20 mouse cellular contexts compared by ENCODE assay signal in the genomic region with DNA sequence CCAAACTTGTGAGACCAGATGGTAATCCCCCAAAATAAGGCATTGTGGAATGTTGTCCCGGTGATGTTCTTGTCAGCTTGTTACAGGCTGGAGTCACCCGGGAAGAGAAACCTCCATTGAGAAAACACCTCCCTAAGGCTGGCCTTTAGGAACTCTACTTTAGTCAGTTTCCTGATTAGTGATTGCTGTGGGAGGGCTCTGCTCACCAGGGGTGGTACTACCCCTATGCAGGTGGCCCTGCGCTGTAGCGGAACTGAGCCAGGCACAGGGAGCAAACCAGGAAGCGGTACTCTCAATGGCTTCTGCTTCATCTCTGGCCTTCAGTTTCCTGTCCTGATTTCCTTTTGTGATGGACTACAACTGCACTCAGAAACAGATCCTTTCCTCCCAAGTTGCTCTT. TPM values are rescaled to one million over a fixed set of nuclear protein-coding genes. Genes with fewer than 3 reads are reported as not detected.
"Had no signal": no experiment of that assay in that cellular context is flagged by ENCODE, and none has a peak within 500 bp of the region (broad histone marks: within the 10 kb centered on the region; RNA-seq: fewer than 3 reads in every experiment).

No protein-coding gene starts in this region.

- H3K27ac ChIP-seq: intestine, embryonic 15.5 days; layer of hippocampus, adult 2 months; limb, embryonic 15.5 days; liver, embryonic 13.5 days; lung, embryonic 15.5 days had no signal

- H3K36me3 ChIP-seq: intestine, embryonic 15.5 days; limb, embryonic 15.5 days; liver, embryonic 13.5 days; lung, embryonic 15.5 days had no signal

- H3K4me3 ChIP-seq: intestine, embryonic 15.5 days; layer of hippocampus, adult 2 months; limb, embryonic 15.5 days; liver, embryonic 13.5 days; lung, embryonic 15.5 days; myocyte had no signal

- H3K9ac ChIP-seq: intestine, embryonic 15.5 days; limb, embryonic 15.5 days; liver, embryonic 13.5 days; liver, postnatal 0 days; lung, embryonic 15.5 days had no signal

- H3K27me3 ChIP-seq: intestine, embryonic 15.5 days; limb, embryonic 15.5 days; liver, embryonic 13.5 days; lung, embryonic 15.5 days had no signal

- H3K9me3 ChIP-seq: intestine, embryonic 15.5 days; limb, embryonic 15.5 days; liver, embryonic 13.5 days; lung, embryonic 15.5 days had no signal

- H3K4me2 ChIP-seq: intestine, embryonic 15.5 days; limb, embryonic 15.5 days; liver, embryonic 13.5 days; lung, embryonic 15.5 days had no signal

- DNase-seq: kidney, adult 18-20 months; kidney, postnatal 10 days; kidney, postnatal 4 days; liver, embryonic 13.5 days; liver, postnatal 0 days; retina, postnatal 1 day had no signal

- ATAC-seq: intestine, embryonic 15.5 days; liver, postnatal 0 days had no signal

RNA-seq across cellular contexts. Expression of gene Itln1, which starts 35.2 kb away (rescaled TPM):
- total RNA-seq: layer of hippocampus, adult 2 months; layer of hippocampus, postnatal 25 days; left cerebral cortex, adult 8-10 months; left cerebral cortex, postnatal 25 days; megakaryocyte-erythroid progenitor cell, adult 5-6 weeks had no signal
- polyA plus RNA-seq: intestine, embryonic 15.5 days; kidney, embryonic 14.5 days; limb, embryonic 11.5 days; limb, embryonic 15.5 days; liver, embryonic 13.5 days; liver, postnatal 0 days; lung, embryonic 15.5 days; myocyte; neural tube, embryonic 11.5 days; spleen, adult 2 months; stomach, embryonic 16.5 days had no signal

RNA-seq across cellular contexts. Expression of gene Cd244a, which starts 59.1 kb away (rescaled TPM):
- total RNA-seq: layer of hippocampus, adult 2 months; layer of hippocampus, postnatal 25 days; left cerebral cortex, postnatal 25 days had no signal
- polyA plus RNA-seq: kidney, embryonic 14.5 days; limb, embryonic 11.5 days had no signal
